In genomic region chr3:116961354-116962142, GRCm38 (mm10) we compare ENCODE assay signal across 23 mouse cellular contexts. TPM values are rescaled to one million over a fixed set of nuclear protein-coding genes. Genes with fewer than 3 reads are reported as not detected.
"Had no signal": no experiment of that assay in that cellular context is flagged by ENCODE, and none has a peak within 500 bp of the region (broad histone marks: within the 10 kb centered on the region; RNA-seq: fewer than 3 reads in every experiment).

No protein-coding gene starts in this region.

- H3K4me2 ChIP-seq: kidney, embryonic 15.5 days; limb, embryonic 12.5 days; liver, embryonic 15.5 days; midbrain, embryonic 12.5 days; neural tube, embryonic 13.5 days; stomach, embryonic 15.5 days had no signal

- H3K9ac ChIP-seq: kidney, embryonic 15.5 days; limb, embryonic 12.5 days; liver, embryonic 15.5 days; midbrain, embryonic 12.5 days; neural tube, embryonic 13.5 days; stomach, embryonic 15.5 days had no signal

- H3K9me3 ChIP-seq: kidney, embryonic 15.5 days; limb, embryonic 12.5 days; liver, embryonic 15.5 days; midbrain, embryonic 12.5 days; neural tube, embryonic 13.5 days; stomach, embryonic 15.5 days had no signal

- H3K4me1 ChIP-seq: limb, embryonic 12.5 days; liver, embryonic 15.5 days; midbrain, embryonic 12.5 days; neural tube, embryonic 13.5 days; stomach, embryonic 15.5 days had no signal

- H3K27ac ChIP-seq: kidney, embryonic 15.5 days; limb, embryonic 12.5 days; liver, embryonic 15.5 days; midbrain, embryonic 12.5 days; neural tube, embryonic 13.5 days; stomach, embryonic 15.5 days had no signal

- H3K36me3 ChIP-seq: kidney, embryonic 15.5 days; limb, embryonic 12.5 days; liver, embryonic 15.5 days; midbrain, embryonic 12.5 days; neural tube, embryonic 13.5 days; stomach, embryonic 15.5 days had no signal

- H3K27me3 ChIP-seq: kidney, embryonic 15.5 days; limb, embryonic 12.5 days; liver, embryonic 15.5 days; midbrain, embryonic 12.5 days; neural tube, embryonic 13.5 days; stomach, embryonic 15.5 days had no signal

- H3K4me3 ChIP-seq: kidney, embryonic 15.5 days; limb, embryonic 12.5 days; liver, embryonic 15.5 days; midbrain, embryonic 12.5 days; neural tube, embryonic 13.5 days; stomach, embryonic 15.5 days had no signal

- DNase-seq: kidney, adult 18-20 months; kidney, postnatal 25 days; liver; lung, adult 2 months; lung, postnatal 4 days; retina, postnatal 1 day; right cerebral cortex, postnatal 4 days; thymus, adult 18-20 months; thymus, postnatal 25 days had no signal

- ATAC-seq: lung, postnatal 0 days; midbrain, embryonic 16.5 days had no signal

RNA-seq across cellular contexts. Expression of gene 4930455H04Rik, which starts 6.5 kb away (rescaled TPM):
- total RNA-seq: layer of hippocampus, adult 18-20 months; layer of hippocampus, postnatal 10 days; left cerebral cortex, postnatal 36 days; megakaryocyte, adult 5-6 weeks had no signal
- polyA plus RNA-seq: kidney, embryonic 15.5 days; limb, embryonic 12.5 days; liver, embryonic 15.5 days; lung, adult 2 months; lung, postnatal 0 days; midbrain, embryonic 12.5 days; midbrain, embryonic 16.5 days; neural tube, embryonic 13.5 days; spleen, adult 2 months; stomach, embryonic 15.5 days; urinary bladder, adult 2 months had no signal

RNA-seq across cellular contexts. Expression of gene Palmd, which starts 7.2 kb away (rescaled TPM):
- total RNA-seq: megakaryocyte, adult 5-6 weeks had no signal
